Mouse (Mus musculus) adrenal gland, adult 10 weeks (tissue): Measurements from ENCODE around the gene Ripk4. TPM values are rescaled to one million over a fixed set of nuclear protein-coding genes. Genes with fewer than 3 reads are reported as not detected.

ENCODE experiments used
- polyA plus RNA-seq: library from polyadenylated mRNA; stranded (reverse); fragments of 350-450 nt; fragmentation: Illumina TruSeq; extraction: RNeasy Lipid Tissue Mini Kit (QIAGEN cat#74804); gene quantifications from one replicate; pipeline ENCODE4 v1.2.3, GENCODE M21; 2014; ENCODE audit warnings: low read depth, low replicate concordance

Ripk4 gene
- 0.35 TPM for polyA plus RNA-seq

DNA sequence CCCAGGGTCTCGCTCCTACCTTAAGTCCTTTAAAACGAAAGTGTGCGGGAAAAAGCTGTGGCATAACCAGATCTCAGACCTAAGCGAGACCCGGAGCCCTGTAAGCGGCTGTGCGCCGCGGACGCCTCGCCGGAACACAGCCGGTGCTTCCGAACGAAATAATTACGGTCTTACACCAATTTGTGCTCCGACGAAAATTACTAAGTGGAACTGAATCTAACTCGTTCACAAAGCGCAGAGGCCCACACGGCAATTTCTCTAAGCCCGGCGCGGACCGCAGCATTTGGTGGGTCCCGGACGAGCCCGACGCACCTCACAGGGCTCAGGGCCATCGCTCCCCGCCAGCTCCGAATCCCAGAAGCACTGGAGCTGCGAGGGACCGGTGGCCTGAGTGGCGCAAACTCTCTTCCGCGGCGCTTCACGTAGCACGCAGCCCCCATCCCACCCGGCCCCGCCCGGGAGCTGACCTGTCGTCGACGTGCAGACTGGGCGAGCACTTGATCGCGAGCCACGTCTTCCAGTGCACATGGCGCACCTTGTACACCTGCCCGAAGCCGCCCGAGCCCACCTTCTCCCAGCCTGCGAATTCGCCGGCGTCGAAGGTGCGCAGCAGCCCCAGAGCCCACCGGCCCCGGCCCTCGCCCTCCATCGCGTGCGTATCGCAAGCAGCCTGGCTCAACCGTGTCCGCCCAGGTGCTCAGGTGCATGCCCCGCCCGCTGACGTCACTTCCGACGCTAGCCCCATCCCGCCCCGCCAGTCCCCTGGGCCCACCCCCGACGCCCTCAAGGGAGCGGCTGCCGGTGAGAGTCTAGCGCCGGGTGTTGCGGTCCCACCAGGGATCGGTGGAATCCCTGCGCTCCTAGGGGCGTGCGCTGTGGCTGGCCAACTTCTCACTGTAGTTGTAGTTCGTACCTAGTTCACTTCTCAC lies at the start of gene Ripk4:
Gene Ripk4, minus strand, starts transcription at position 727 of the 929 bp plus-strand sequence.

Other genes starting within 250 kb of the Ripk4 start
- gene Fam3b, start 249.0 kb downstream of the Ripk4 start, polyA plus RNA-seq: not detected
- gene Tmprss2, start 152.6 kb downstream of the Ripk4 start, polyA plus RNA-seq: not detected
- 4.6 TPM for gene Prdm15, start 88.1 kb upstream of the Ripk4 start, polyA plus RNA-seq
- 13.4 TPM for gene C2cd2, start 198.8 kb upstream of the Ripk4 start, polyA plus RNA-seq
- gene Zbtb21, start 198.8 kb upstream of the Ripk4 start, polyA plus RNA-seq: 9.5 TPM
- gene B230307C23Rik, start 233.5 kb upstream of the Ripk4 start, polyA plus RNA-seq: 174 TPM